Mouse (Mus musculus) heart, postnatal 0 days (tissue): ENCODE results near the gene Nr3c2. TPM values are rescaled to one million over a fixed set of nuclear protein-coding genes. Genes with fewer than 3 reads are reported as not detected.

Experiments
- ATAC-seq: fragments of 200-750 bp; cut with Nextera tagmentation; 2 replicates; pipeline ENCODE4 v1.8.0; 2017; ENCODE audit warnings: low read depth, moderate number of reproducible peaks, moderate library complexity; ENCODE audit not compliant: insufficient read depth
- DNase-seq: peaks from one replicate; pipeline ENCODE4 v3.0.0-alpha.2; 2016; ENCODE audit warnings: low spot score
- H3K27ac ChIP-seq: fragments of 300-500 bp; sonication (generic); 2 replicates; pipeline ENCODE4 v1.5.1; 2014; ENCODE audit warnings: low read depth, mild to moderate bottlenecking
- H3K27me3 ChIP-seq: fragments of 300-500 bp; sonication (generic); 2 replicates; pipeline ENCODE4 v1.6.1; 2014; ENCODE audit warnings: low read length, mixed read lengths; ENCODE audit not compliant: control insufficient read depth, insufficient read depth
- H3K36me3 ChIP-seq: fragments of 300-500 bp; sonication (generic); replicated peaks from 2 replicates; pipeline ENCODE4 v1.6.1; 2014; ENCODE audit warnings: low read length, mixed read lengths; ENCODE audit not compliant: control insufficient read depth, insufficient read depth
- H3K4me1 ChIP-seq: fragments of 300-500 bp; sonication (generic); 2 replicates; pipeline ENCODE4 v1.6.1; 2014; ENCODE audit warnings: antibody characterized with exemption; ENCODE audit not compliant: control insufficient read depth, insufficient read depth
- H3K4me2 ChIP-seq: fragments of 300-500 bp; sonication (generic); 2 replicates; pipeline ENCODE4 v1.6.1; 2014; ENCODE audit warnings: low read depth, mild to moderate bottlenecking, low read length, moderate library complexity
- H3K4me3 ChIP-seq: fragments of 300-500 bp; sonication (generic); 2 replicates; pipeline ENCODE4 v1.5.1; 2014; ENCODE audit warnings: low read depth, low read length
- H3K9ac ChIP-seq: fragments of 300-500 bp; sonication (generic); replicated peaks from 2 replicates; pipeline ENCODE4 v1.6.1; 2014; ENCODE audit warnings: low read depth, low read length, mixed read lengths
- H3K9me3 ChIP-seq: fragments of 300-500 bp; sonication (generic); replicated peaks from 2 replicates; pipeline ENCODE4 v1.6.1; 2016; ENCODE audit warnings: low read length; ENCODE audit not compliant: control insufficient read depth
- CTCF ChIP-seq: IDR thresholded peaks from 2 replicates; pipeline ENCODE4 v1.5.1; 2016; ENCODE audit warnings: antibody characterized with exemption, control low read depth, low read depth
- EP300 ChIP-seq: IDR thresholded peaks from 2 replicates; pipeline ENCODE4 v1.6.1; 2016; ENCODE audit warnings: antibody characterized with exemption, low read depth
- WGBS: fragments of 180-500 bp; shearing (Covaris S2); extraction: QIAGEN DNeasy Blood & Tissue Kit; methylation state at CpG from one replicate; pipeline ENCODE4 v1.1.7; 2014; 5-methylcytosine and 5-hydroxymethylcytosine counted together
- polyA plus RNA-seq: library from polyadenylated mRNA; unstranded; fragments of >200 nt; fragmentation: Nextera tagmentation; extraction: Ambion mirVana; gene quantifications from 2 replicates; pipeline ENCODE4 v1.2.1, GENCODE M21; 2015
- total RNA-seq: library from RNA; depleted of rRNA; stranded (reverse); fragments of >200 nt; gene quantifications from 2 replicates; pipeline ENCODE4 v1.2.3, GENCODE M21; 2014; ENCODE audit warnings: low replicate concordance

Gene Nr3c2
- total and polyA plus RNA-seq, 2 experiments from 2014 or later = 7.6 to 10.8 TPM

DNA sequence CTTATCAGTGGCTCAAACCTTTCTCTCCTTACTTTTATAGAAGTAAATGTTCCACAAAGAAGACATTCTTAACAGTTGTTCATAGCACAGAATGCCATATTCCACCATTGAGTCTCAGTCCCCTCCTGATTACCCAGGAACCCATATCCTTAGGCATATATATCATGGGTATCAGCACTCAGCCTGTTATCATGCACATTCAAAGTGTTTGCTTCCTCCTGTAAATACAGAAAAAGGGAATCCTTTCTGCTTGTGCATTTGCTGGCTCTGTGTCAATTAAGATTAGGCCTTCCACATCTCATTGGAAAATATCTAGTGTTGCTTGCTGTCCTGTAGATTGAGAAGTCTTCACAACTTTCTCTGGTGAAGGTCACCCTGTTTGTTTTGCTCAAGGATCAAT is 12.0 kb downstream of the Nr3c2 start:
- no peak overlapping the region for H3K27ac ChIP-seq

DNA sequence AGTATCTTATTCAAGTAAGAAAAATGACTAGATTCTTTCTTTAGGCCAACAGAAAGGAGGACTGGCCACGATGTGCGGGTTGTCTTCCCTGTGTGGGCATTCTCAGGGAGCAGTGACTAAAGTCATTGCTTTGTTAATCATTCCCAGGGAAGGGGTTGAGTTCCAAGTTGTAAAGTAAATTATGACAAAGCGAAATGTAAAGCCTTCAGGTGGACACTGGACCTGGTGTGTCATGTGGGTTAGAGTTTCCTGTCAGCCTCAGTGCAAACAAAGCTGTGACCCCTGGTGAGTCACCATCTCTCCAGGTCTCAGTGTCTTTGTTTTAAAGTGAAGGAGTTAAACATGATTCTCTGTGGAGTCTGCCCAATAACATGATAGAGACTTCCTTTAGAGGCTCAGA is 13.4 kb downstream of the Nr3c2 start:
- Histone ChIP-seq H3K27me3 (no peaks in the 10 kb centered on the region), H3K4me2 (no peak overlapping the region), H3K9ac (no peak overlapping the region), H3K27ac (no peak overlapping the region), H3K4me3 (no peak overlapping the region), H3K9me3 (no peaks in the 10 kb centered on the region), H3K4me1 (no peaks in the 10 kb centered on the region), H3K36me3 (no peaks in the 10 kb centered on the region; the same call in 1 of the 2 replicates)
- no peak for ATAC-seq
- no peak for TF ChIP-seq EP300
- TF ChIP-seq CTCF = no peak
- WGBS = 79% methylated on average over 3 of the region's 3 CpGs
- no peak for DNase-seq

More for the DNA sequence above, 12.0 kb downstream of the Nr3c2 start:
- Histone ChIP-seq H3K4me1 (no peaks in the 10 kb centered on the region), H3K36me3 (no peaks in the 10 kb centered on the region; the same call in 1 of the 2 replicates), H3K4me2 (no peak overlapping the region), H3K9ac (no peak overlapping the region), H3K4me3 (no peak overlapping the region), H3K27me3 (no peaks in the 10 kb centered on the region), H3K9me3 (no peaks in the 10 kb centered on the region)
- DNase-seq (no peak), ATAC-seq (no peak)
- TF ChIP-seq CTCF (no peak), EP300 (no peak)

DNA sequence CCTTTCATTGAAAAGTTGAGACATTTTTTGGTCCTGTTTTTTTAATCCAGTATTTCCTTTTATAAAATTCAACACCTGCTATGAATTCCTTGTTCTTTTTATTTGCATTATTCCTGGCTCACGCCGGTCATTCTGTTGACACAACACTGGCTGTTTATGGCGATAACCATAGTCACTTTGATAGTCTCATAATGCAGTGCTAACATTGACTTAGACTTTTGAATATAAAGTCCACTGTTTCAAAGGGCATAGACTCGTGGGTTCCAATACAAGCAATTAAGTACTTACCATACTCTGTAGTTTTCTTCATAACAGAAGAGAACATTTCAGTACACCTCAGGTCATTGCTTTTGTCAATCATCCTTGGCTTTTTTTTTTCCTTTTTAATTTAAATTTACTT is 14.0 kb downstream of the Nr3c2 start:
- Histone ChIP-seq H3K4me3 (no peak overlapping the region), H3K9me3 (no peaks in the 10 kb centered on the region), H3K27me3 (no peaks in the 10 kb centered on the region), H3K9ac (no peak overlapping the region), H3K4me1 (no peaks in the 10 kb centered on the region), H3K36me3 (no peaks in the 10 kb centered on the region; the same call in 1 of the 2 replicates), H3K4me2 (no peak overlapping the region), H3K27ac (no peak overlapping the region)
- no peak for DNase-seq
- WGBS = 77% methylated on average over 4 of the region's 4 CpGs
- TF ChIP-seq CTCF (no peak), EP300 (no peak)
- ATAC-seq = no peak

DNA sequence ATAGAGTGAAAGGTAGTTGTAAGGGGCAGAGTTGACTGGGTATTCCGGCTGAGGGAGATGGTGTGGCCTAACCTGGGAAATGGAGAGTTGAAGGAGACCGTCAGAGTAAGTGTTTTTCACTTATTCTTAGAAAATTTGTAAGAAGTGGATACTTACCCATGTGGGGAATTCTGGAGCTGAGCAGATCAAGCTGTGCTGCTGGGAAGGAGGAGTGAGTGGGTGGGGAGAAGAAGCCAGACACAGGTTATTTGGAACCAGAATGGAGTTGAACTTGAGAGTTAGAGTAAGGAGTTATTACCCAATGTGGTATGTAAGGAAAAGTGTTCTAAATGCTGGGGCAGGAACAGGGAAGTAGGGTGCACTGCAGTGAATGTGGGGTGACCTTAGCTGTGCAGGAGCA is 16.0 kb downstream of the Nr3c2 start:
- H3K4me1 ChIP-seq = no peaks in the 10 kb centered on the region
- ATAC-seq (no peak), DNase-seq (no peak)
- no peak overlapping the region for H3K9ac ChIP-seq
- H3K27me3 ChIP-seq = no peaks in the 10 kb centered on the region
- H3K36me3 ChIP-seq = no peaks in the 10 kb centered on the region
- H3K27ac ChIP-seq = no peak overlapping the region
- TF ChIP-seq CTCF (no peak), EP300 (no peak)
- no peak overlapping the region for H3K4me3 ChIP-seq
- H3K4me2 ChIP-seq = no peak overlapping the region
- WGBS = 90% methylated on average over 2 of the region's 2 CpGs
- no peaks in the 10 kb centered on the region for H3K9me3 ChIP-seq

DNA sequence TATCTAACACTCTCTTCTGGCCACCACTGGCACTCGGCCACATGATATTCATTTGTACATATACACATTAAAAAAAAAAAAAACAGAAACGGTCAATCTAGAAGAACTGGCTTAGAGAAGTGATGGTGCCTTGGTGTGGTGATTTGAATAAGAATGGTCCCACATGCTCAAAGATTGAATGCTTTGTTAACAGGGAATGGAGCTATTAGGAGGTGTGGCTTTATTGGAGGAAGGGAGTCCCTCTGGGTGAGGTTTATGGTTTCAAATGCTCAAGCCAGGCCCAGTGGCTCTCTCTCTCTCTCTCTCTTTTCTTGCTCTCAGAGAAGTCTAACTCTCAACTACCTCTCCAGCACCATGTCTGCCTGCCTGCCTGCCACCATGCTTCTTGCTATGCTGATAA is 20.3 kb downstream of the Nr3c2 start:
- H3K9ac ChIP-seq = no peak overlapping the region
- ATAC-seq (no peak), DNase-seq (no peak)
- no peak overlapping the region for H3K4me3 ChIP-seq
- WGBS = 77% methylated on average over 2 of the region's 2 CpGs
- no peaks in the 10 kb centered on the region for H3K9me3 ChIP-seq
- no peak overlapping the region for H3K4me2 ChIP-seq
- H3K27ac ChIP-seq = no peak overlapping the region
- TF ChIP-seq CTCF (no peak), EP300 (no peak)
- no peaks in the 10 kb centered on the region for H3K27me3 ChIP-seq
- H3K36me3 ChIP-seq = no peaks in the 10 kb centered on the region
- H3K4me1 ChIP-seq = no peaks in the 10 kb centered on the region

DNA sequence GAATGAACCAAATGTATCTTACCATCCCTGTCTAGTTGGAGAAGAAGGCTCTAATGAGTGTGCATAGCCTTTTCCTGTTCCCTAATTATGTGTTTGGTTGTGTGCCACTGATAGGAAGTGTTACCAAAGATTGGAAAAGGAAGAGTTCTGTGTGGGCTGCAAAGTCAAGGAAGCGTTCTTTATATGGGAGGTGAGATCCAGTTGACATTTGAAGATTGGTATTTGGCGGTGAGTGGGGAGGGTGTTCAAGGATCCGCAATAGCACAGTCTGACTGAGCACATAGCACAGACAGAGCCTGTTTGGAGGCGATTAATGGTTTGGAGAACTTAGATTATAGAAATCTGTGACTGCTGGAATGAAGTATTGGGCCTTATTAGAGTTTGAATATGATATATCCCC is 24.9 kb downstream of the Nr3c2 start:
- H3K27ac ChIP-seq = no peak overlapping the region
- ATAC-seq = no peak
- no peak overlapping the region for H3K4me3 ChIP-seq
- no peaks in the 10 kb centered on the region for H3K9me3 ChIP-seq
- TF ChIP-seq CTCF (no peak), EP300 (no peak)
- no peaks in the 10 kb centered on the region for H3K4me1 ChIP-seq
- H3K4me2 ChIP-seq = no peak overlapping the region
- WGBS = 82% methylated on average over 4 of the region's 4 CpGs
- H3K27me3 ChIP-seq = no peaks in the 10 kb centered on the region
- H3K9ac ChIP-seq = no peak overlapping the region
- H3K36me3 ChIP-seq = no peaks in the 10 kb centered on the region
- DNase-seq = no peak
